Mouse (Mus musculus) heart, postnatal 36 days (tissue): Measurements from ENCODE around the gene Chat. TPM values are rescaled to one million over a fixed set of nuclear protein-coding genes. Genes with fewer than 3 reads are reported as not detected.

ENCODE experiments used
- total RNA-seq, 2 experiments: library from RNA; stranded (reverse); gene quantifications; 2 replicates each; pipeline ENCODE4 v1.2.3; 2021

Gene Chat
- total RNA-seq, 2 experiments from 2014 or later = not detected

Other genes starting within 250 kb of the Chat start
- 100 to 1,000 TPM in 1 of 2 experiments, 10 to 100 TPM in 1; 75.2 to 109 TPM for gene Ogdhl, start 144.0 kb downstream of the Chat start, total RNA-seq
- not detected for gene 1700024G13Rik, start 77.6 kb downstream of the Chat start, total RNA-seq
- gene Slc18a3, start 1.1 kb downstream of the Chat start, total RNA-seq = under 1 TPM in 1 of 2 experiments, not detected in 1; 0.17 TPM
- 1 to 10 TPM; 3.4 to 4.5 TPM for gene Ercc6, start 47.5 kb upstream of the Chat start, total RNA-seq
- gene Prrxl1, start 133.4 kb upstream of the Chat start, total RNA-seq = not detected
- 100 to 1,000 TPM; 127 to 148 TPM for gene 3425401B19Rik, start 219.3 kb upstream of the Chat start, total RNA-seq